Mouse (Mus musculus) E14TG2a.4 (cell line): ENCODE data around the gene Sema3g.

Experiments
- H3K27me3 ChIP-seq: 2 replicates; pipeline ENCODE4 v1.6.1; 2014; ENCODE audit warnings: low read length, control low read depth; ENCODE audit not compliant: insufficient read depth
- H3K36me3 ChIP-seq: 2 replicates; pipeline ENCODE4 v1.6.1; 2014; ENCODE audit warnings: low read length, control low read depth; ENCODE audit not compliant: insufficient read depth
- H3K4me1 ChIP-seq: replicated peaks from 2 replicates; pipeline ENCODE4 v1.6.1; 2014; ENCODE audit warnings: low read depth, low read length, control low read depth
- H3K4me3 ChIP-seq: replicated peaks from 2 replicates; pipeline ENCODE4 v1.5.1; 2014; ENCODE audit warnings: mild to moderate bottlenecking, low read length
- H3K9me3 ChIP-seq: 2 replicates; pipeline ENCODE4 v1.6.1; 2014; ENCODE audit warnings: low read length, control low read depth
- CTCF ChIP-seq: conservative IDR thresholded peaks from 2 replicates; pipeline ENCODE4 v1.5.1; 2014; ENCODE audit warnings: low read length
- NANOG ChIP-seq: IDR thresholded peaks from 2 replicates; pipeline ENCODE4 v1.6.1; 2014; ENCODE audit warnings: borderline replicate concordance, low read length, mixed read lengths
- POU5F1 ChIP-seq: IDR thresholded peaks from 2 replicates; pipeline ENCODE4 v1.6.1; 2014; ENCODE audit warnings: low read length, borderline replicate concordance

Sema3g gene

DNA sequence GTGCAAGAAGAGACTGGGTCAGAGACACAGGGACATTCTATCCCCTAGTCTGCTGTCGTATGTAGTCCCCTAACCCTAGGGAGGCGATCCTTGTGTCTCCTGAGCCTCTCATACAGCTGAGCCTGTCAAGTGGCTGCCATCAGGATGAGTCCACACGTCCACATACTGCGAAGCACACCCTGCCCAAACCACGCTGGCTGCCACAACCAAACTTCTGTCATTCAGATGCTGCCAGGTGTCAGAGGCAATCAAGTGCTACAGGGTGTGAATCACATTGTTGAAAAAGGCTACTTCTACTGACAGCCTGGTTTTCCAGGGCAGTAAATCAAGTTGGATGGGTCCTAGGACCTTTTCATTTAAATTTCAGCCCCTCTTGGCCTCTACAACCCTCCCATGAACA lies 39.9 kb upstream of the Sema3g start:
- H3K4me1 ChIP-seq: peaks cover 58% of the 10 kb centered on the region
- peaks cover 98% of the 10 kb centered on the region for H3K36me3 ChIP-seq
- H3K9me3 ChIP-seq: no peaks in the 10 kb centered on the region
- H3K4me3 ChIP-seq: peak overlapping the region; percentile 69
- H3K27me3 ChIP-seq: no peaks in the 10 kb centered on the region
- no peak for TF ChIP-seq CTCF
- TF ChIP-seq NANOG: no peak
- no peak for TF ChIP-seq POU5F1

GRCm38 (mm10) chr14:31179677-31180365 lies 37.8 kb upstream of the Sema3g start:
- Histone ChIP-seq H3K4me3 (no peak overlapping the region), H3K9me3 (no peaks in the 10 kb centered on the region), H3K4me1 (peaks cover 43% of the 10 kb centered on the region), H3K36me3 (peaks cover 98% of the 10 kb centered on the region), H3K27me3 (no peaks in the 10 kb centered on the region)
- TF ChIP-seq CTCF: no peak
- TF ChIP-seq POU5F1: no peak
- no peak for TF ChIP-seq NANOG

DNA sequence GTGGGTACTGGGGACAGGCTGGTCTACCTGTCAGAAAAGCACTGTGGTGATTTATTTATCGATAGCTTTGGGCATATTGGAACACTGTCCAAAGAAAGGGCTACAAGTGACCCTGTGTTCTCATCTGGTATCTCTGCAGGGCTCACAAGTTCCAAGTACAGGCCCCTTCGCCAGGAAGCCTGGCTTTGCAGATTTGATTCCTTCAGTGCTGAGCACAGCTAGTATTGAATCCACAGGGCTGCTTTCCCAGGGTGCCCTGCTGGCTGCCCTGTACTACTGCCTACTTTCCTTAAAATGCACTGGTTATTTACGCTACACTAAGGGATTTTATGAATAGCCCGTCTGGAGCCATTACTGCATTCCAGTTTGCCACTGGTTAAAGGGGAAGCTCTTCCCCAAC lies 36.1 kb upstream of the Sema3g start:
- Histone ChIP-seq H3K9me3 (no peaks in the 10 kb centered on the region), H3K36me3 (peaks cover 98% of the 10 kb centered on the region), H3K27me3 (no peaks in the 10 kb centered on the region), H3K4me1 (peaks cover 39% of the 10 kb centered on the region), H3K4me3 (no peak overlapping the region)
- TF ChIP-seq CTCF (no peak), POU5F1 (no peak), NANOG (no peak)

- H3K4me1 ChIP-seq: peaks cover 26% of the 10 kb centered on the region
- peaks cover 98% of the 10 kb centered on the region for H3K36me3 ChIP-seq
- TF ChIP-seq NANOG (no peak), POU5F1 (no peak), CTCF (no peak)
- no peak overlapping the region for H3K4me3 ChIP-seq
- H3K9me3 ChIP-seq: no peaks in the 10 kb centered on the region
- H3K27me3 ChIP-seq: no peaks in the 10 kb centered on the region
Measured at GRCm38 (mm10) chr14:31182786-31183290, 34.8 kb upstream of the Sema3g start.

DNA sequence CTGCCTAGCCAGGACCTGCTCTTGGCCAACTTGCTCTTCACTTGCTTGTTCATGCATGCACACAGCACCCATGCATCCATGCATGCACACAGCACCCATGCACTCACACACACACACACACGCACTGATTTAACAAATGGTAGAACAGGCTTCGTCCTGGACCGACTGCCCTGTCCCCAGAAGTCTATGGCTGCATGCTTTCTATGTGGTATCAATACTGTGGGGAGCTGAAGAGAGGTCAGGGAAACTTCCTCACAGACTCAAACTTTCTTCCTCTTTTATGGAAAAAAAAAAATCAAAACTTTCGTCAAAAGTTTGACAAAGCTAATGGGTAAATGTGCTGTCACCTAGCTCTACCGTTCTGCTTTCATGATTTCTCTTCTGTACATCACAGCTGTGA lies 34.1 kb upstream of the Sema3g start:
- Histone ChIP-seq H3K4me3 (no peak overlapping the region), H3K4me1 (peaks cover 24% of the 10 kb centered on the region), H3K36me3 (peaks cover 100% of the 10 kb centered on the region), H3K27me3 (no peaks in the 10 kb centered on the region), H3K9me3 (no peaks in the 10 kb centered on the region)
- TF ChIP-seq NANOG (no peak), CTCF (no peak), POU5F1 (no peak)

DNA sequence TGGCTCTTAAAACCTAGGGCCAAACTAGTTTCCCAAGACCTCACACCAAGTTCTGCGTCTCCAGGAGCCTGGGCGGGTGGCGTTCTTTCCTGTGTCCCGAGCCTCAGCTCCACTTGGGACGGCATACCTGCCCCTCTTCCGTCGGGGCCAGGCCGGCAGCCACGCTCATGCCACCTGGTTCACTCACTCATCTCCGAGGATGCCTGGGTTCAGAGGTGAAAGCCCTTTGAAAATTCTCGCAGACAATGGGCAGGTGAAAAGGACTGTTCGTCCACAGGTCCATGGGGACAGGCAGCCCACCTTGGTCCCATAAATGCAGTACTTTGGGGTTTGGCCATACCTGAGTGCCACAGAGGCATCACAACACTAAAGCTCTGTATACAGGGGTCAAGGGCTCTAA lies 33.5 kb upstream of the Sema3g start:
- TF ChIP-seq POU5F1: no peak
- no peak for TF ChIP-seq NANOG
- no peak for TF ChIP-seq CTCF
- peaks cover 100% of the 10 kb centered on the region for H3K36me3 ChIP-seq

DNA sequence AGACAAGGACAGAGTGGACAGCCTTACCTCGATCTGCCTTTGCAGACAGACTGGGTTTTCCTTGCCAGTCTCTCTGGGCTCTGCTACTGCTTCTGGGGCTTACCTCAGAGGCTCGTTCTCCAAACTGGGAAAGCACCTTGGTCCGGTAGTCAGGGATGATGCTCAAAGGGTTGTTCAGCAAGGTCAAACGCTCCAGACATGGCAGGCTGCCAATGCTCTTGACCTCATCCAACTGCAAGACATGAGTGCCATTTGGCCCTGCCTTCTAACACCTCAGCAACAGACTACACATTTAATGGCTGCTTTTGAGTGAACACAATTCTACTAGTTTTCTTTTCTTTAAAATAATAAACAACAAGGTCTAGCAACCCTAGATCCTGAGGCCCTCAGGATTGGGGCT lies 31.0 kb upstream of the Sema3g start:
- TF ChIP-seq POU5F1 (no peak), NANOG (no peak), CTCF (no peak)
- H3K9me3 ChIP-seq: no peaks in the 10 kb centered on the region
- H3K4me1 ChIP-seq: peaks cover 14% of the 10 kb centered on the region
- no peaks in the 10 kb centered on the region for H3K27me3 ChIP-seq
- no peak overlapping the region for H3K4me3 ChIP-seq
- H3K36me3 ChIP-seq: peaks cover 100% of the 10 kb centered on the region

More for the DNA sequence above, 33.5 kb upstream of the Sema3g start:
- Histone ChIP-seq H3K9me3 (no peaks in the 10 kb centered on the region), H3K27me3 (no peaks in the 10 kb centered on the region), H3K4me1 (peaks cover 24% of the 10 kb centered on the region), H3K4me3 (no peak overlapping the region)

DNA sequence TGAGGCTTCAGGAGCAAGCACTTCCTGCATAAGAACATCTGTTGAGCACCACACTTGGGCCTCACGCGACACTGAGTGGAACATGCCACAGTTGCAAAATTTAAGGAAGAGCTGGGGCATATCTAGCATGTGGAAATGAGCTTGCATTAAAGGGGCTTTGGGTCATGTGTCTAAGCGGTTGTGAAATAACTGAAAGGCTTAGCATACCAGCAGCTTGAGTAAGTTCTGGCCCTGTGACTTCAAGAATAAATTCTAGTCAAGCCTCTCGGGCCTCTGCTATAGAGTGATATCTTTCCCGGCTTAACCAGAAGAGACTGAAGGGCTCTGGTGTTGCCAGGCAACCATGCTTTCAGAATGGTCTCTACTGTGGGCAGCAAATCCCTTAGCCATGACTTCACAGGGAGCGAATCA lies 28.9 kb upstream of the Sema3g start:
- H3K9me3 ChIP-seq: no peaks in the 10 kb centered on the region
- peaks cover 14% of the 10 kb centered on the region for H3K4me1 ChIP-seq
- no peak overlapping the region for H3K4me3 ChIP-seq
- no peaks in the 10 kb centered on the region for H3K27me3 ChIP-seq
- peaks cover 100% of the 10 kb centered on the region for H3K36me3 ChIP-seq
- no peak for TF ChIP-seq NANOG
- no peak for TF ChIP-seq CTCF
- no peak for TF ChIP-seq POU5F1
